Mouse (Mus musculus) embryonic facial prominence, embryonic 11.5 days (tissue): ENCODE data around the gene Aurkb. TPM values are rescaled to one million over a fixed set of nuclear protein-coding genes. Genes with fewer than 3 reads are reported as not detected.

ENCODE experiments used
- ATAC-seq: fragments of 200-750 bp; cut with Nextera tagmentation; replicated peaks from 2 replicates; pipeline ENCODE4 v1.8.0; 2017; ENCODE audit warnings: low read depth; ENCODE audit not compliant: insufficient number of reproducible peaks, low FRiP score, low TSS enrichment
- DNase-seq: peaks from one replicate; pipeline ENCODE4 v3.0.0-alpha.2; 2015; ENCODE audit warnings: low spot score
- H3K27ac ChIP-seq: fragments of 300-500 bp; sonication (generic); replicated peaks from 2 replicates; pipeline ENCODE4 v1.5.1; 2014; ENCODE audit warnings: mild to moderate bottlenecking, low read depth, low read length, control low read depth
- H3K27me3 ChIP-seq: fragments of 300-500 bp; sonication (generic); 2 replicates; pipeline ENCODE4 v1.6.1; 2014; ENCODE audit warnings: mild to moderate bottlenecking, low read length, moderate library complexity, mixed read lengths; ENCODE audit not compliant: control insufficient read depth, insufficient read depth
- H3K36me3 ChIP-seq: fragments of 300-500 bp; sonication (generic); replicated peaks from 2 replicates; pipeline ENCODE4 v1.6.1; 2014; ENCODE audit warnings: low read depth, mild to moderate bottlenecking, low read length, moderate library complexity, mixed read lengths; ENCODE audit not compliant: control insufficient read depth, insufficient read depth
- H3K4me1 ChIP-seq: fragments of 300-500 bp; sonication (generic); 2 replicates; pipeline ENCODE4 v1.6.1; 2014; ENCODE audit warnings: low read length, mixed read lengths; ENCODE audit not compliant: control insufficient read depth, insufficient read depth
- H3K4me2 ChIP-seq: fragments of 300-500 bp; sonication (generic); 2 replicates; pipeline ENCODE4 v1.6.1; 2014; ENCODE audit warnings: low read depth, mild to moderate bottlenecking, control low read depth, low read length, moderate library complexity
- H3K4me3 ChIP-seq: fragments of 300-500 bp; sonication (generic); 2 replicates; pipeline ENCODE4 v1.5.1; 2014; ENCODE audit warnings: low read depth, low read length, control low read depth
- H3K9ac ChIP-seq: fragments of 300-500 bp; sonication (generic); replicated peaks from 2 replicates; pipeline ENCODE4 v1.6.1; 2014; ENCODE audit warnings: mild to moderate bottlenecking, control low read depth, low read length
- H3K9me3 ChIP-seq: fragments of 300-500 bp; sonication (generic); replicated peaks from 2 replicates; pipeline ENCODE4 v1.6.1; 2016; ENCODE audit warnings: mild to moderate bottlenecking, low read length, inconsistent platforms, mixed read lengths; ENCODE audit not compliant: control insufficient read depth
- WGBS: fragments of 180-500 bp; shearing (Covaris S2); extraction: QIAGEN DNeasy Blood & Tissue Kit; methylation state at CpG from one replicate; pipeline ENCODE4 v1.1.7; 2014; 5-methylcytosine and 5-hydroxymethylcytosine counted together
- polyA plus RNA-seq: library from polyadenylated mRNA; unstranded; fragments of >200 nt; fragmentation: Nextera tagmentation; extraction: Ambion mirVana; gene quantifications from 2 replicates; pipeline ENCODE4 v1.2.1, GENCODE M21; 2014

Aurkb gene
- polyA plus RNA-seq, 1 experiment from 2014 or later, result 162 TPM

- ATAC-seq, result no peak
- H3K4me2 ChIP-seq, result no peak overlapping the region
- no peak overlapping the region for H3K27ac ChIP-seq
- H3K36me3 ChIP-seq, result peaks cover 3% of the 10 kb centered on the region
- H3K4me3 ChIP-seq, result no peak overlapping the region
- 70% methylated on average over 5 of the region's 5 CpGs for WGBS
- DNase-seq, result no peak
- no peaks in the 10 kb centered on the region for H3K4me1 ChIP-seq
- H3K9me3 ChIP-seq, result no peaks in the 10 kb centered on the region
- H3K27me3 ChIP-seq, result no peaks in the 10 kb centered on the region
- H3K9ac ChIP-seq, result no peak overlapping the region
These were observed 7.3 kb upstream of the Aurkb start for GRCm38 (mm10) chr11:69038173-69038572.

- Histone ChIP-seq H3K36me3 (peaks cover 6% of the 10 kb centered on the region; the same call in 1 of the 2 replicates), H3K9ac (peak overlapping the region; percentile 67)
These were observed 938 bp downstream of the Aurkb start for GRCm38 (mm10) chr11:69046395-69046774.

GRCm38 (mm10) chr11:69047592-69047991 is 2.1 kb downstream of the Aurkb start:
- ATAC-seq (no peak), DNase-seq (no peak)
- no peaks in the 10 kb centered on the region for H3K4me1 ChIP-seq
- H3K9me3 ChIP-seq, result no peaks in the 10 kb centered on the region
- H3K27me3 ChIP-seq, result no peaks in the 10 kb centered on the region
- H3K9ac ChIP-seq, result no peak overlapping the region
- H3K4me3 ChIP-seq, result no peak overlapping the region
- WGBS, result 94% methylated on average over 12 of the region's 12 CpGs
- H3K36me3 ChIP-seq, result peaks cover 6% of the 10 kb centered on the region; the same call in 1 of the 2 replicates
- no peak overlapping the region for H3K27ac ChIP-seq
- no peak overlapping the region for H3K4me2 ChIP-seq

More at GRCm38 (mm10) chr11:69046395-69046774, 938 bp downstream of the Aurkb start:
- Histone ChIP-seq H3K27ac (peak overlapping the region; percentile 68; the same call in 1 of the 2 replicates), H3K4me2 (peak overlapping the region; percentile 74), H3K4me1 (no peaks in the 10 kb centered on the region), H3K4me3 (peak overlapping the region; percentile 74), H3K9me3 (no peaks in the 10 kb centered on the region), H3K27me3 (no peaks in the 10 kb centered on the region)
- WGBS, result 17% methylated on average over 9 of the region's 9 CpGs
- DNase-seq (no peak), ATAC-seq (no peak; the same call in 1 of the 2 replicates)

- Histone ChIP-seq H3K4me3 (no peak overlapping the region), H3K27me3 (no peaks in the 10 kb centered on the region), H3K36me3 (peaks cover 6% of the 10 kb centered on the region; the same call in 1 of the 2 replicates), H3K4me1 (no peaks in the 10 kb centered on the region), H3K4me2 (no peak overlapping the region), H3K9me3 (no peaks in the 10 kb centered on the region), H3K27ac (no peak overlapping the region), H3K9ac (no peak overlapping the region)
- WGBS, result 94% methylated on average over 14 of the region's 14 CpGs
- DNase-seq (no peak), ATAC-seq (no peak)
These were observed 2.7 kb downstream of the Aurkb start for GRCm38 (mm10) chr11:69048151-69048550.

GRCm38 (mm10) chr11:69050748-69051147 is 5.3 kb downstream of the Aurkb start:
- H3K4me3 ChIP-seq, result no peak overlapping the region
- ATAC-seq (no peak), DNase-seq (no peak)
- peaks cover 6% of the 10 kb centered on the region; the same call in 1 of the 2 replicates for H3K36me3 ChIP-seq
- no peak overlapping the region for H3K9ac ChIP-seq
- no peaks in the 10 kb centered on the region for H3K4me1 ChIP-seq
- H3K4me2 ChIP-seq, result no peak overlapping the region
- H3K27me3 ChIP-seq, result no peaks in the 10 kb centered on the region
- H3K9me3 ChIP-seq, result no peaks in the 10 kb centered on the region
- no peak overlapping the region for H3K27ac ChIP-seq
- WGBS, result 91% methylated on average over 8 of the region's 8 CpGs

- no peaks in the 10 kb centered on the region for H3K9me3 ChIP-seq
- H3K4me2 ChIP-seq, result no peak overlapping the region
- 81% methylated on average over 4 of the region's 4 CpGs for WGBS
- no peak overlapping the region for H3K4me3 ChIP-seq
- no peaks in the 10 kb centered on the region for H3K4me1 ChIP-seq
- H3K27ac ChIP-seq, result no peak overlapping the region
- DNase-seq (no peak), ATAC-seq (no peak)
- peaks cover 6% of the 10 kb centered on the region; the same call in 1 of the 2 replicates for H3K36me3 ChIP-seq
- H3K9ac ChIP-seq, result no peak overlapping the region
- H3K27me3 ChIP-seq, result no peaks in the 10 kb centered on the region
These were observed 6.3 kb downstream of the Aurkb start for GRCm38 (mm10) chr11:69051771-69052170.

- Histone ChIP-seq H3K27ac (no peak overlapping the region), H3K4me2 (no peak overlapping the region), H3K9me3 (no peaks in the 10 kb centered on the region), H3K36me3 (peaks cover 6% of the 10 kb centered on the region; the same call in 1 of the 2 replicates), H3K4me3 (no peak overlapping the region), H3K27me3 (no peaks in the 10 kb centered on the region), H3K4me1 (no peaks in the 10 kb centered on the region), H3K9ac (no peak overlapping the region)
- DNase-seq (no peak), ATAC-seq (no peak)
- WGBS, result 91% methylated on average over 2 of the region's 2 CpGs
These were observed 7.5 kb downstream of the Aurkb start for GRCm38 (mm10) chr11:69052824-69053421.

- DNase-seq (no peak), ATAC-seq (no peak)
- H3K9me3 ChIP-seq, result no peaks in the 10 kb centered on the region
- H3K9ac ChIP-seq, result no peak overlapping the region
- H3K27ac ChIP-seq, result no peak overlapping the region
- H3K27me3 ChIP-seq, result no peaks in the 10 kb centered on the region
- WGBS, result 77% methylated on average over 3 of the region's 3 CpGs
- H3K4me2 ChIP-seq, result no peak overlapping the region
- H3K4me1 ChIP-seq, result no peaks in the 10 kb centered on the region
- H3K36me3 ChIP-seq, result peaks cover 6% of the 10 kb centered on the region; the same call in 1 of the 2 replicates
- H3K4me3 ChIP-seq, result no peak overlapping the region
These were observed 8.4 kb downstream of the Aurkb start for GRCm38 (mm10) chr11:69053848-69054247.
